Mouse (Mus musculus) midbrain, embryonic 15.5 days (tissue): ENCODE data around the gene Iqsec1. TPM values are rescaled to one million over a fixed set of nuclear protein-coding genes. Genes with fewer than 3 reads are reported as not detected.

ENCODE experiments used
- ATAC-seq: fragments of 200-750 bp; cut with Nextera tagmentation; replicated peaks from 2 replicates; pipeline ENCODE4 v1.8.0; 2017; ENCODE audit warnings: moderate TSS enrichment
- H3K27ac ChIP-seq: fragments of 300-500 bp; sonication (generic); 2 replicates; pipeline ENCODE4 v1.5.1; 2015; ENCODE audit warnings: mild to moderate bottlenecking, inconsistent platforms
- H3K27me3 ChIP-seq: fragments of 300-500 bp; sonication (generic); replicated peaks from 2 replicates; pipeline ENCODE4 v1.6.1; 2015; ENCODE audit warnings: inconsistent platforms
- H3K36me3 ChIP-seq: fragments of 300-500 bp; sonication (generic); replicated peaks from 2 replicates; pipeline ENCODE4 v1.6.1; 2015; ENCODE audit warnings: inconsistent platforms
- H3K4me1 ChIP-seq: fragments of 300-500 bp; sonication (generic); 2 replicates; pipeline ENCODE4 v1.6.1; 2015; ENCODE audit warnings: inconsistent platforms
- H3K4me2 ChIP-seq: fragments of 300-500 bp; sonication (generic); 2 replicates; pipeline ENCODE4 v1.6.1; 2015; ENCODE audit warnings: inconsistent platforms, mild to moderate bottlenecking, moderate library complexity
- H3K4me3 ChIP-seq: fragments of 300-500 bp; sonication (generic); 2 replicates; pipeline ENCODE4 v1.5.1; 2015; ENCODE audit warnings: mild to moderate bottlenecking, inconsistent platforms
- H3K9ac ChIP-seq: fragments of 300-500 bp; sonication (generic); 2 replicates; pipeline ENCODE4 v1.6.1; 2015; ENCODE audit warnings: mild to moderate bottlenecking, inconsistent platforms
- H3K9me3 ChIP-seq: fragments of 300-500 bp; sonication (generic); 2 replicates; pipeline ENCODE4 v1.6.1; 2016; ENCODE audit warnings: inconsistent platforms
- WGBS: fragments of 180-500 bp; shearing (Covaris S2); methylation state at CpG from one replicate; pipeline ENCODE4 v1.1.7; 2015; ENCODE audit warnings: mixed read lengths; 5-methylcytosine and 5-hydroxymethylcytosine counted together
- polyA plus RNA-seq: library from polyadenylated mRNA; unstranded; fragments of >200 nt; fragmentation: Nextera tagmentation; extraction: Ambion mirVana; gene quantifications from 2 replicates; pipeline ENCODE4 v1.2.1, GENCODE M21; 2015

Gene Iqsec1
- polyA plus RNA-seq, 1 experiment from 2014 or later = 25.9 TPM

DNA sequence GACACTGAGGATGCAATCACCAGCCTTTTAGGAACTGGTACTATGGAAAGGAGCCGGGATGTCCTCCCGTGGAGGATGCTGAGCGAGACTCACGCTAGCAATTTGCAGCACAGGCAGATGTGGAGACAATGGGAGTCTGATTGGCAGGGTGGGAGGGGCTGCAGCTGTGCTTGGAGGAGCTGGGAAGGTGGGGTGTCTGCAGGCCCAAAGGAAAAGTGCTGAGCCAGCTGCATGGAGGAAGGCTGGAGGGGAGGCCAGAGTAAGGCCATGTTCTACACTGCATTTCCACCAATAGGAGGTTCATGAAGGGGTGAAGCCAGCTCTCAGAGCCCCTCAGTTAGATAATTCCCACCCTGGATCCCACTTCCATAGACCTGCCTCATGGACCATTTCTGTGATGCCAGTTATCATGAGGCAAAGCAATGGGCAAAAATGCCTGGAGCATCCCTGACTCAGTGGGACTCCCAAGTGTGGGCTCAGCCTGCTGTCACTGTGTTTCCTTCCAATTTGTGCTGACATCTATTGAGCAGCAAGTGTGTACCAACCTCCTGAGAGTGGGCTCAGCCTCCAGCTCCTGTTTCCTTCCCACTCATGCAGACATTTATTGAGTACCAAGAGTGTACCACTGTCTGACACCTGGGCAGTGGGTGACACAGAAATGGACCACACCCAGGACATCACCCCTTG lies 166.4 kb downstream of the Iqsec1 start:
- H3K36me3 ChIP-seq = no peaks in the 10 kb centered on the region
- no peak for ATAC-seq
- WGBS = 34% methylated on average over 4 of the region's 4 CpGs
- H3K4me1 ChIP-seq = no peaks in the 10 kb centered on the region
- no peaks in the 10 kb centered on the region for H3K27me3 ChIP-seq
- H3K27ac ChIP-seq = no peak overlapping the region
- H3K9ac ChIP-seq = no peak overlapping the region
- H3K4me3 ChIP-seq = no peak overlapping the region
- no peaks in the 10 kb centered on the region for H3K9me3 ChIP-seq
- no peak overlapping the region for H3K4me2 ChIP-seq

DNA sequence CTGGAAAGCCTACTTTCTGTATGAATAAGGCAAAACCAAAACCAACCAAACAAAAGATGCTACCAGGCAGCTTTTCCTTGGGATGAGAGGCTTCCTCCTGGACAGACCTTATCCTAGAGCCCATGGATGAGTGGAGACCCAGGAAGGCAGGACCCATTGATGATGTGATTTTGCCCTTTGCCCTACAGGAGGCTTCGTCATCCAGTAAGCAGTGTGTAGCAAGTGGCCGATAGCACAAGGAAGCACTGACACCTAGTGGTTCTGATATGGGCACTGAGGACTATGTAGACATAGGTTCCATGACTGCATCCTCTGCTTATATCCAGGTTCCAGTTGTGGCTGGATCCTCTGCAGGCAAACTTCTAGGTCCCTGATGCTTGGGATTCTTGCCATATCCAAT lies 168.6 kb downstream of the Iqsec1 start:
- Histone ChIP-seq H3K36me3 (no peaks in the 10 kb centered on the region), H3K9me3 (no peaks in the 10 kb centered on the region), H3K4me1 (no peaks in the 10 kb centered on the region), H3K9ac (no peak overlapping the region), H3K27me3 (no peaks in the 10 kb centered on the region), H3K4me3 (no peak overlapping the region), H3K27ac (no peak overlapping the region), H3K4me2 (no peak overlapping the region)
- ATAC-seq = 0 out of 2 replicates have a peak, but pooled peaks have one; percentile 48
- 50% methylated on average over 2 of the region's 2 CpGs for WGBS

GRCm38 (mm10) chr6:90818956-90819355 lies 169.5 kb downstream of the Iqsec1 start:
- H3K9ac ChIP-seq = no peak overlapping the region
- H3K4me1 ChIP-seq = no peaks in the 10 kb centered on the region
- H3K27ac ChIP-seq = no peak overlapping the region
- ATAC-seq = 0 out of 2 replicates have a peak, but pooled peaks have one; percentile 6
- no peaks in the 10 kb centered on the region for H3K9me3 ChIP-seq
- no peaks in the 10 kb centered on the region for H3K27me3 ChIP-seq
- H3K4me3 ChIP-seq = no peak overlapping the region
- H3K36me3 ChIP-seq = no peaks in the 10 kb centered on the region
- 0% methylated on average over 1 of the region's 4 CpGs for WGBS
- H3K4me2 ChIP-seq = no peak overlapping the region

DNA sequence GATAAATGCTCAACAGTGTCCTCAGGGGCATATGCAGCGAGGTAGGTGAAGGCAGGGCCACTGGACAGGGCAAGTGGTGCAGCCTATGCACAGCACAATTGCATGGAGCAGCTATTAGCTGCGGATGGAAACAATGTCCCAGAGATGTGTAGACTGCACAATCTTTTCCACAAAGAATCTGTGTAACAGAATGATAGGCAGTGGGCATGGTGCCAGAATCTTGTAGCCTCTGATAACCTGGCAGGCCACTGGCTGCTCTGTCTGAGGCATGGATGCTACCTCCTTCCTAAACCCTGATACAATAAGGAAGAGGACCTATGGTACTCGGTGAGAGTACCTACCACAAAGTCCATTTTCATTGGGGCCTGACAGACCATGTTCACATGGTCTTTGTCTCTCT lies 171.9 kb downstream of the Iqsec1 start:
- Histone ChIP-seq H3K27ac (no peak overlapping the region), H3K4me1 (no peaks in the 10 kb centered on the region), H3K27me3 (no peaks in the 10 kb centered on the region), H3K9ac (no peak overlapping the region), H3K36me3 (no peaks in the 10 kb centered on the region), H3K4me3 (no peak overlapping the region), H3K4me2 (no peak overlapping the region), H3K9me3 (no peaks in the 10 kb centered on the region)
- no peak for ATAC-seq
- WGBS = 76% methylated on average over 3 of the region's 3 CpGs

DNA sequence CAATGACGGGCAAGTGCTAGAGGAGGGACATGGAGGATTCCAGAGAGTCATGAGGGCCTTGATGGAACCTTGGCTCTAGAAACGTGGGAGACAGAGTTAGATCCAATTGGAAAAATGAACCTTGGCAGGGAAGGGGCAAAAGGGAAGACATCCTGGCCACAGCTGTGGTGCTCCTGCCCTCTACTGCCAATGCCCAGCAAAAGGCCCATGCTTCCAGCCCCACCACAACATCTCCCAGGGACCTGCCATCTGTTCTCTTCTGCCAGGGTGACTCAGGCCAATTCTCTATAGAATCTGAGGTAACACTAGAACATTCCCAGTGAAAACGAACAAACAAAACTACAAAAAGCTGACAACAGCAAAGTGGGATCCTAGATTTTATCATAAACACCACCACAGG lies 173.1 kb downstream of the Iqsec1 start:
- ATAC-seq = no peak
- peaks cover 11% of the 10 kb centered on the region for H3K4me1 ChIP-seq
- H3K4me2 ChIP-seq = no peak overlapping the region
- no peak overlapping the region for H3K27ac ChIP-seq
- no peak overlapping the region for H3K4me3 ChIP-seq
- no peaks in the 10 kb centered on the region for H3K36me3 ChIP-seq
- H3K9me3 ChIP-seq = no peaks in the 10 kb centered on the region
- H3K27me3 ChIP-seq = no peaks in the 10 kb centered on the region
- H3K9ac ChIP-seq = no peak overlapping the region
- 73% methylated on average over 3 of the region's 3 CpGs for WGBS

GRCm38 (mm10) chr6:90813526-90813925 lies 175.0 kb downstream of the Iqsec1 start:
- Histone ChIP-seq H3K4me2 (no peak overlapping the region), H3K4me1 (peaks cover 29% of the 10 kb centered on the region), H3K36me3 (no peaks in the 10 kb centered on the region), H3K27ac (no peak overlapping the region), H3K9me3 (no peaks in the 10 kb centered on the region), H3K9ac (no peak overlapping the region), H3K27me3 (no peaks in the 10 kb centered on the region), H3K4me3 (no peak overlapping the region)
- WGBS = 76% methylated on average over 1 of the region's 1 CpGs
- ATAC-seq = no peak

GRCm38 (mm10) chr6:90812584-90812983 lies 175.9 kb downstream of the Iqsec1 start:
- no peaks in the 10 kb centered on the region for H3K27me3 ChIP-seq
- H3K9me3 ChIP-seq = no peaks in the 10 kb centered on the region
- H3K4me3 ChIP-seq = no peak overlapping the region
- no peak overlapping the region for H3K27ac ChIP-seq
- H3K4me1 ChIP-seq = peaks cover 38% of the 10 kb centered on the region
- no peak for ATAC-seq
- 85% methylated on average over 8 of the region's 8 CpGs for WGBS
- H3K36me3 ChIP-seq = no peaks in the 10 kb centered on the region
- H3K4me2 ChIP-seq = no peak overlapping the region
- H3K9ac ChIP-seq = no peak overlapping the region

- Histone ChIP-seq H3K4me2 (no peak overlapping the region), H3K9me3 (no peaks in the 10 kb centered on the region), H3K4me1 (peaks cover 43% of the 10 kb centered on the region), H3K27ac (no peak overlapping the region), H3K9ac (no peak overlapping the region), H3K36me3 (no peaks in the 10 kb centered on the region), H3K27me3 (no peaks in the 10 kb centered on the region), H3K4me3 (no peak overlapping the region)
- 69% methylated on average over 3 of the region's 3 CpGs for WGBS
- ATAC-seq = no peak
These were observed 176.4 kb downstream of the Iqsec1 start for GRCm38 (mm10) chr6:90812072-90812471.

DNA sequence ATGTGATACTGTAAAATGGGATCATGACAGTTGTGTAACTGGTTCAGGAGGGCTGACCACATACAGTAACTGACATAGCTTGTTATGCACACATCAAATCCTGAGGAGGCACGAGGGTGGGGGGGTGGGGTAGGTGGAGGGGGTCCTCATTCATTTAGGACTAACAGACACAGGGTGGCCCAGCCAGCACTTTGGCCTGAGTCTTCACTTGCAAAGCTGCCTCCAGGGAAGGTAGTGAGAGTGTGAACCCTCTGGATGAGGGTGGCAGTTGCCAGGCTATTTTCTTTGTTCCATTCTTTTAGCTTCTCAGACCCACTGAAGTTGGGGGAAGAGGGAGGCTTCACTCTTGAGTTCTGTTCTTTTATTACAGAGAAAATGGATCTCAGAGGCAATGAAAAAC lies 177.9 kb downstream of the Iqsec1 start:
- Histone ChIP-seq H3K27ac (peak overlapping the region; percentile 83), H3K36me3 (no peaks in the 10 kb centered on the region), H3K27me3 (no peaks in the 10 kb centered on the region), H3K4me3 (peak overlapping the region; percentile 46), H3K9ac (no peak overlapping the region), H3K4me2 (peak overlapping the region; percentile 67), H3K4me1 (peaks cover 58% of the 10 kb centered on the region), H3K9me3 (no peaks in the 10 kb centered on the region)
- peak; percentile 35; the same call in 1 of the 2 replicates for ATAC-seq
- WGBS = 47% methylated on average over 1 of the region's 1 CpGs

DNA sequence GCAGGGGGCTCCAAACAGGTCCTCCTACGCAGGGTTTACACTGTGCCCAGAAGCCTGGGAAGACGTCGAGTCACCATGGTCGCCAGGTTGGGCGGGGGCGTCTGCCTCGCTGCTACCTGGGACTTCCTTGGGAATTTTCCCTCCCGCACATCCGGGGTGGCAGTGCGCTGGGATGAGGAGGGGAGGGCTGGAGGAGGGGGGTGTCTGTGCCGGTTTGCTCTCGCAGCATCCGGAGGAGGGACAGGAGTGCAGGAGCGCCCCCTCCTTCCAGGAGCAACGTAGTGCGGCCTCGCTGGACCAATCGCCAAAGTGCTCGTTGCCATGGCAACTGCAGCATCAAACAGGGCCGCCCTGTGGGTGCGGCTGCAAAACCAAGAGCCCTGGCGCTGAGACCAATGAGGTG lies 178.5 kb downstream of the Iqsec1 start:
- Histone ChIP-seq H3K27me3 (no peaks in the 10 kb centered on the region), H3K9me3 (no peaks in the 10 kb centered on the region), H3K27ac (peak overlapping the region; percentile 83), H3K4me3 (peak overlapping the region; percentile 46), H3K9ac (peak overlapping the region; percentile 56), H3K36me3 (no peaks in the 10 kb centered on the region), H3K4me1 (peaks cover 58% of the 10 kb centered on the region), H3K4me2 (peak overlapping the region; percentile 67)
- 1% methylated on average over 22 of the region's 22 CpGs for WGBS
- ATAC-seq = peak; percentile 94

GRCm38 (mm10) chr6:90809077-90809840 lies 179.2 kb downstream of the Iqsec1 start:
- Histone ChIP-seq H3K4me1 (peaks cover 58% of the 10 kb centered on the region), H3K4me3 (peak overlapping the region; percentile 46), H3K9ac (peak overlapping the region; percentile 56), H3K9me3 (no peaks in the 10 kb centered on the region), H3K27ac (peak overlapping the region; percentile 83), H3K36me3 (no peaks in the 10 kb centered on the region), H3K4me2 (peak overlapping the region; percentile 67), H3K27me3 (no peaks in the 10 kb centered on the region)
- WGBS = 51% methylated on average over 11 of the region's 11 CpGs
- peak; percentile 7; the same call in 1 of the 2 replicates for ATAC-seq

DNA sequence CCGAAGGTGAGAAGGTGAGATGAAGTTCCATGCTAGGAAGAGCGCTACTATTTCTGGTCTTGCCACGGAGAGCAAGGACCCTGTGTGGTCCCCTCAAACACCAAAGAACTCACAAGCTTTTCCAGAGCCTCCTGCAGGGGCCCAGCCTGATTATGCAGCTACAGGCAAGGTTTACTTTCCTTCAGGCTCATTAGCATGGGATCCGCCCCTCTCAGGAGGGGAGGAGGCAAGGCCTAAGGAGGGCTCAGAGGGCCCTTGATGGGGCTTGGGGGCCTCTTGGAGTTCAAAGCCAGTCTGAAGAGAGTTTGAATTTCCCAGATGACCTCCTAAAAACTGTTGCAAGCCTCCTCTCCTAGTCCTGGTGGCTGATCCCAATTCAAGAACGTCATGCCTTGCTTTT lies 179.9 kb downstream of the Iqsec1 start:
- Histone ChIP-seq H3K9me3 (no peaks in the 10 kb centered on the region), H3K9ac (peak overlapping the region; percentile 56), H3K4me2 (peak overlapping the region; percentile 67), H3K36me3 (no peaks in the 10 kb centered on the region), H3K4me3 (peak overlapping the region; percentile 46), H3K27ac (peak overlapping the region; percentile 4; the same call in 1 of the 2 replicates), H3K27me3 (no peaks in the 10 kb centered on the region), H3K4me1 (peaks cover 58% of the 10 kb centered on the region)
- ATAC-seq = no peak
- WGBS = 8% methylated on average over 5 of the region's 5 CpGs
